Mouse (Mus musculus) forebrain, embryonic 13.5 days (tissue): ENCODE data around the gene Gtpbp3. TPM values are rescaled to one million over a fixed set of nuclear protein-coding genes. Genes with fewer than 3 reads are reported as not detected.
A peak's percentile ranks its signal among the peaks of the same experiment; 100 is the strongest.
"Not testable (repeated sequence)": the region's sequence is repeated elsewhere in the genome, so short reads cannot be mapped to it uniquely, and the experiment has no call there.

Experiments
- ATAC-seq: fragments of 200-750 bp; cut with Nextera tagmentation; 2 replicates; pipeline ENCODE4 v1.8.0; 2017
- H3K27ac ChIP-seq: fragments of 300-500 bp; sonication (generic); 2 replicates; pipeline ENCODE4 v1.5.1; 2015; ENCODE audit warnings: inconsistent platforms, mild to moderate bottlenecking, moderate library complexity
- H3K27me3 ChIP-seq: fragments of 300-500 bp; sonication (generic); 2 replicates; pipeline ENCODE4 v1.6.1; 2015; ENCODE audit warnings: mild to moderate bottlenecking, inconsistent platforms
- H3K36me3 ChIP-seq: fragments of 300-500 bp; sonication (generic); 2 replicates; pipeline ENCODE4 v1.6.1; 2015; ENCODE audit warnings: mild to moderate bottlenecking, inconsistent platforms; ENCODE audit not compliant: poor library complexity, severe bottlenecking
- H3K4me1 ChIP-seq: fragments of 300-500 bp; sonication (generic); 2 replicates; pipeline ENCODE4 v1.6.1; 2015; ENCODE audit warnings: inconsistent platforms
- H3K4me2 ChIP-seq: fragments of 300-500 bp; sonication (generic); 2 replicates; pipeline ENCODE4 v1.6.1; 2015; ENCODE audit warnings: inconsistent platforms, mild to moderate bottlenecking, moderate library complexity
- H3K4me3 ChIP-seq: fragments of 300-500 bp; sonication (generic); 2 replicates; pipeline ENCODE4 v1.5.1; 2015; ENCODE audit warnings: mild to moderate bottlenecking, inconsistent platforms
- H3K9ac ChIP-seq: fragments of 300-500 bp; sonication (generic); 2 replicates; pipeline ENCODE4 v1.6.1; 2015; ENCODE audit warnings: mild to moderate bottlenecking, inconsistent platforms
- H3K9me3 ChIP-seq: fragments of 300-500 bp; sonication (generic); replicated peaks from 2 replicates; pipeline ENCODE4 v1.6.1; 2016; ENCODE audit warnings: inconsistent platforms
- WGBS: fragments of 180-500 bp; shearing (Covaris S2); methylation state at CpG from one replicate; pipeline ENCODE4 v1.1.7; 2015; 5-methylcytosine and 5-hydroxymethylcytosine counted together
- polyA plus RNA-seq: library from polyadenylated mRNA; unstranded; fragments of >200 nt; fragmentation: Nextera tagmentation; extraction: Ambion mirVana; gene quantifications from 2 replicates; pipeline ENCODE4 v1.2.1, GENCODE M21; 2015

Gene Gtpbp3
- polyA plus RNA-seq, 1 experiment from 2014 or later: 13.4 TPM

DNA sequence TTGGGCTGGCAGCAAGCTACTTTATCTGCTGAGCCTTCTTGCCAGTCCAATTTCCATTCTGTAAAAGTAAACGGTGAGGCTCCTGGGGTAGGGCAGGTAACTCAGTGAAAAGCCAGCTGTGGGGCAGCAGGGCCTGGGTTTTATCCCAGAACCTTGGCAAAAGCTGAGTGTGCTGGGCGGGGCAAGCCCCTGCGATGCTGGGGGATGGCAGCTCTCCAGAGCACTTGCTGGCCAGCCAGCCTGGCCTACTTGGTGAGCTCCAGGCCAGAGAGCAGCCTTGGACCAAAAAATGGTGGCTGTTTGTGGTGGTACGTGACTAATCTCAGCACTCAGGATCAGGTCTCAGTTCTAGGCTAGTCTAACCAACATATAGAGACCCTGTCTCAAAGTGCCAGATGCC lies 18.1 kb downstream of the Gtpbp3 start:
- 76% methylated on average over 4 of the region's 4 CpGs for WGBS
- H3K4me1 ChIP-seq: peaks cover 13% of the 10 kb centered on the region
- no peak overlapping the region for H3K4me2 ChIP-seq
- peaks cover 57% of the 10 kb centered on the region for H3K27me3 ChIP-seq
- H3K4me3 ChIP-seq: no peak overlapping the region
- ATAC-seq: no peak
- no peak overlapping the region for H3K9ac ChIP-seq
- no peak overlapping the region for H3K27ac ChIP-seq
- no peaks in the 10 kb centered on the region for H3K9me3 ChIP-seq
- no peaks in the 10 kb centered on the region for H3K36me3 ChIP-seq

GRCm38 (mm10) chr8:71507589-71508104 lies 19.7 kb downstream of the Gtpbp3 start:
- ATAC-seq: peak; percentile 88
- H3K4me2 ChIP-seq: peak overlapping the region; percentile 65
- peak overlapping the region; percentile 51 for H3K9ac ChIP-seq
- peaks cover 66% of the 10 kb centered on the region for H3K27me3 ChIP-seq
- under 1% methylated on average over 61 of the region's 61 CpGs for WGBS
- H3K27ac ChIP-seq: no peak overlapping the region
- peaks cover 13% of the 10 kb centered on the region for H3K4me1 ChIP-seq
- no peaks in the 10 kb centered on the region for H3K36me3 ChIP-seq
- H3K9me3 ChIP-seq: no peaks in the 10 kb centered on the region
- H3K4me3 ChIP-seq: peak overlapping the region; percentile 39

GRCm38 (mm10) chr8:71509316-71509715 lies 21.4 kb downstream of the Gtpbp3 start:
- no peak for ATAC-seq
- 70% methylated on average over 2 of the region's 2 CpGs for WGBS

DNA sequence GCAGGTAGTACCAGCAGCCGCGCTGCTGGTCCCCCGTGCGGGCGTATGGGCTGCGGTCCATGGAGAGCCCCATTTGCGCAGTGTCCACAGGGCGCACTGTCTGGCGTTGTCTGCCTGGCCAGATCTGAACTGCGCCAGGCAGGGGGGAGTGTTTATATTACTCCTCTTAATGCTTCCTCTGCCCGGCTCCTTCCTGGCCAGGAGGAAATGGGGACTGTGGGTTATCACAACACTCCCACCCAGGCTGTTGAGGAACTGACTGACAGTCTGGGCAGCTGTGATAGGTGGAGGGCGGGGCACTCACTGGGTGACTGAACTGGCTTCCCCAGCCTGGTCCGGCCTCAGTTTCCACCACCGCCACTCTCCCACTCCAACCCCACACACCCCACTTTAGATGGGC lies 23.7 kb downstream of the Gtpbp3 start, which contains the start of gene Plvap:
TSS of gene Plvap (minus strand) at position 109 of the 400 bp plus-strand sequence.
- no peaks in the 10 kb centered on the region for H3K36me3 ChIP-seq
- no peak within 1 kb of the TSS for H3K9ac ChIP-seq
- H3K4me2 ChIP-seq: no peak within 1 kb of the TSS
- no peaks in the 10 kb centered on the region for H3K9me3 ChIP-seq
- 80% methylated on average over 14 of the region's 14 CpGs for WGBS
- peaks cover 13% of the 10 kb centered on the region for H3K4me1 ChIP-seq
- ATAC-seq: no peak
- no peak within 1 kb of the TSS for H3K27ac ChIP-seq
- H3K27me3 ChIP-seq: peaks cover 51% of the 10 kb centered on the region
- H3K4me3 ChIP-seq: no peak within 1 kb of the TSS

More at GRCm38 (mm10) chr8:71509316-71509715, 21.4 kb downstream of the Gtpbp3 start:
- Histone ChIP-seq H3K4me2 (no peak overlapping the region), H3K9me3 (no peaks in the 10 kb centered on the region), H3K9ac (no peak overlapping the region), H3K4me1 (peaks cover 13% of the 10 kb centered on the region), H3K27ac (no peak overlapping the region), H3K4me3 (no peak overlapping the region), H3K36me3 (no peaks in the 10 kb centered on the region), H3K27me3 (peaks cover 66% of the 10 kb centered on the region)

GRCm38 (mm10) chr8:71513018-71513754 lies 25.3 kb downstream of the Gtpbp3 start:
- Histone ChIP-seq H3K4me2 (no peak overlapping the region), H3K4me3 (no peak overlapping the region), H3K36me3 (no peaks in the 10 kb centered on the region), H3K4me1 (peaks cover 2% of the 10 kb centered on the region; the same call in 1 of the 2 replicates), H3K9me3 (no peaks in the 10 kb centered on the region), H3K27ac (no peak overlapping the region), H3K27me3 (peaks cover 36% of the 10 kb centered on the region), H3K9ac (no peak overlapping the region)
- WGBS: 76% methylated on average over 14 of the region's 15 CpGs
- no peak for ATAC-seq

- Histone ChIP-seq H3K9me3 (no peaks in the 10 kb centered on the region), H3K27ac (no peak overlapping the region), H3K4me3 (no peak overlapping the region), H3K9ac (no peak overlapping the region), H3K4me2 (no peak overlapping the region), H3K36me3 (no peaks in the 10 kb centered on the region), H3K4me1 (no peaks in the 10 kb centered on the region), H3K27me3 (peaks cover 18% of the 10 kb centered on the region)
- ATAC-seq: no peak
- WGBS: 66% methylated on average over 5 of the region's 5 CpGs
Observed at GRCm38 (mm10) chr8:71515043-71515442, 27.1 kb downstream of the Gtpbp3 start.

DNA sequence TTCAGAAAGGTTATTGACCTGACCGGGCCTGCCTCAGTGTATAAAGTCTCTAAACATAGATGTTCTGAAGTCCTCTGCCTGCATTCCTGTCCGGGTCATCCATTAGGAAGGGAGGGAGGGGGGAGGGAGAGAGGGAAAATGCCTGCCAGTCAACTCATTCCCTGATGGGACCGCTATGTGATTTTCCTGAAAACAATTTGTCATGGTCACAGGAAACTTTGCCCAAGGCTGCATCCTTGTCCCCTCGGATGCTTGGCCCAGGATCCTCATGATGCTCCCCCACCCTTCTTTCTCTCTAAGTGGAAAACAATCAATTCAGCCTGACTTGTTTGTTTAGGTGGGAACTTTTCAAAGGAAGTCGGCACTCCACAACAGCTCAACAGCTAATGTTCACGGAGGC lies 28.9 kb downstream of the Gtpbp3 start:
- Histone ChIP-seq H3K9me3 (no peaks in the 10 kb centered on the region), H3K36me3 (no peaks in the 10 kb centered on the region), H3K27ac (no peak overlapping the region), H3K9ac (no peak overlapping the region), H3K27me3 (peaks cover 5% of the 10 kb centered on the region; the same call in 1 of the 2 replicates), H3K4me3 (no peak overlapping the region), H3K4me2 (no peak overlapping the region), H3K4me1 (no peaks in the 10 kb centered on the region)
- WGBS: 43% methylated on average over 6 of the region's 6 CpGs
- ATAC-seq: no peak

DNA sequence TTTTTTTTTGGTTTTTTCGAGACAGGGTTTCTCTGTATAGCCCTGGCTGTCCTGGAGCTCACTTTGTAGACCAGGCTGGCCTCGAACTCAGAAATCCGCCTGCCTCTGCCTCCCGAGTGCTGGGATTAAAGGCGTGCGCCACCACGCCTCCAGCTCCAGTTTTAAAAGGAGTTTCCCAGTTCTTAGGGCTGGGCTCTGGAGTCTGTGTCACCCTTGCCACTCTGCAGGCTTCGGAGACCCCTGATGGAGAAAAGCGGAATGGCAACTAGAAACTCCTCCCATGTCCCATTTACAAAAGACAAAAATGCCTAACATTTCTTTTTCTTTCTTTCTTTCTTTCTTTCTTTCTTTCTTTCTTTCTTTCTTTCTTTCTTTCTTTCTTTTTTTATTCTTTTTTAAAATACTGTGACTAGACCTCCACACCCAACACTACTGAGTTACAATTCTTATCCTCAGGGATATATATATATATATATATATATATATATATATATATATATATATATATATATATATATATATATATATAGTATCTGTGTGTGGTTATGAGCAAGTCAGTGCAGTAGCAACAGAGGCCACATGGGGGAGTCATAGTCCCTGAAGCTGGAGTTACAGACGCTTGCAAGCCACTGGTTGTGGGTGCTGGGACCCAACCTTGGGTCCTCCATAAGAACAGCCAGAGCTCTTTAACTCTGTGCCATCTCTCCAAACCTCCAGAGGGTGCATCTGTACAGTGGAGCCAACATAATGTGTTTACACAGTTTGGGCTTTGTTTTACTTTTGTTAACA lies 31.3 kb downstream of the Gtpbp3 start:
- not testable (repeated sequence) for H3K4me2 ChIP-seq, H3K27ac ChIP-seq, H3K36me3 ChIP-seq, H3K9ac ChIP-seq, H3K9me3 ChIP-seq, H3K4me3 ChIP-seq, H3K4me1 ChIP-seq
- peaks cover 24% of the 10 kb centered on the region for H3K27me3 ChIP-seq
- ATAC-seq: peak; percentile 44; the same call in 1 of the 2 replicates
- 39% methylated on average over 9 of the region's 10 CpGs for WGBS

DNA sequence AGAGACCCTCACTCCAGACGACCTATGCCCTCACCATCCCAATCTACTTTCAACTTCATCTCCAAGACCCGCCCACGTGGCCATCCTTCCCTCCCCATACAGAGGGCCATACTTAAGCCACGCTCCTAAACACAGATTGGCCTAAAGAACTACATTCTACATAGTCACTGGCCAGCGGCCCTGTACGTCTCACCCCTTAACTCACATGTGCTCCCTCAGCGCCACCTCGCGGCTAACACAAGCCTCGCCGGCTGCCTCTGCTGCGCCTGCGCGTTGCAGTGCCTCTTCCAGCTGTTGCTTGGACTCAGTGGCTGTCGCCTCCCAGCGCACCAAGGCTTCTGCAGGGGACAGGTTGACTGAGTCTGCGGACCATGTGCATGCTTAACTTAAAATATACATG lies 33.7 kb downstream of the Gtpbp3 start:
- no peak overlapping the region for H3K9ac ChIP-seq
- H3K36me3 ChIP-seq: no peaks in the 10 kb centered on the region
- peak; percentile 81 for ATAC-seq
- peaks cover 10% of the 10 kb centered on the region for H3K4me1 ChIP-seq
- no peak overlapping the region for H3K4me3 ChIP-seq
- H3K27ac ChIP-seq: no peak overlapping the region
- no peak overlapping the region for H3K4me2 ChIP-seq
- WGBS: 2% methylated on average over 17 of the region's 17 CpGs
- H3K27me3 ChIP-seq: peaks cover 48% of the 10 kb centered on the region
- no peaks in the 10 kb centered on the region for H3K9me3 ChIP-seq

DNA sequence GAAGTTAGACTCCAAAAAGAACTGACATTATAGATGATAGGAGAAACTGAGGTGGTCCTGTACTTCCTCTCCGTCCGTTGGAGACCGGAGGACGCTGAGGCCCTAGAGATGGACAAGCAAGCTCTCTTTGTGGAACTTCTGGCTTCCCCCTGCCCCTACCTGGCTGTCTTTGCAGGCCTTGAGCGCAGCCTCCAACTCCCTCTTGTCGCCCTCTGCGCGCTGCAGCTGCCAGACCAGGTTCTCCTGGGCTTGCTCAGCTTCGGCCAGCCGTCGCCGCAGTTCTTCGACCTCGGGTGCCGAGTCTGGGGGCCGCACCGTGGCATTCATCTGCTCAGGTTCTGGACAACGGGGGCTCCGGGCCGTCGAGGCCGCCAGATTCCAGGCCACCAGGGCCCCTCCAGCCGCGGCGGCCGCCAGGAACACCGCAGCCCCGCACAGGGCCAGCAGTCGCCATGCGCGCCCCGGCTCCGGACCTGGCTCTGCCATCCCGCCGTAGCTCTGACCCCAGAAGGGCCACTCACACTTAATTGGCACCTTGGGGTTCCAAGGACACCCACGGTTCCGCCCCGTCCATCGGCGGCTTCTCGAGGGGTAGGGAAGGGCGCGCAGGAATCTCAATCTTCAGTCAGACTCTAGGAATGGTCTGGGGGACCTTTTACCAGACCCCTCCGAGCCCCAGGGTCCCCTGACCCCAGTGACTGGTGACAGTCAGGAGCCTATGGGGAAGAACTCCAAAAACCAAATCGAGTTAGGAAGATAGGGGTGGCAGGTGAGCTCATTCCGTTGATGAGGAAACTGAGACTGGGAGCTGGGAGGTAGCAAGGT lies 37.5 kb downstream of the Gtpbp3 start, which contains the start of gene Ccdc194:
TSS of gene Ccdc194 (minus strand) at position 486 of the 825 bp plus-strand sequence.
- peaks cover 12% of the 10 kb centered on the region for H3K4me1 ChIP-seq
- peaks cover 65% of the 10 kb centered on the region for H3K27me3 ChIP-seq
- no peak for ATAC-seq
- no peak within 1 kb of the TSS; the same call in 1 of the 2 replicates for H3K4me2 ChIP-seq
- no peaks in the 10 kb centered on the region for H3K36me3 ChIP-seq
- no peak within 1 kb of the TSS for H3K27ac ChIP-seq
- 5% methylated on average over 46 of the region's 46 CpGs for WGBS
- peak within 1 kb of the TSS; percentile 43; the same call in 1 of the 2 replicates for H3K9ac ChIP-seq
- H3K9me3 ChIP-seq: no peaks in the 10 kb centered on the region
- 0 out of 2 replicates have a peak within 1 kb of the TSS, but pooled peaks have one; percentile 2 for H3K4me3 ChIP-seq

DNA sequence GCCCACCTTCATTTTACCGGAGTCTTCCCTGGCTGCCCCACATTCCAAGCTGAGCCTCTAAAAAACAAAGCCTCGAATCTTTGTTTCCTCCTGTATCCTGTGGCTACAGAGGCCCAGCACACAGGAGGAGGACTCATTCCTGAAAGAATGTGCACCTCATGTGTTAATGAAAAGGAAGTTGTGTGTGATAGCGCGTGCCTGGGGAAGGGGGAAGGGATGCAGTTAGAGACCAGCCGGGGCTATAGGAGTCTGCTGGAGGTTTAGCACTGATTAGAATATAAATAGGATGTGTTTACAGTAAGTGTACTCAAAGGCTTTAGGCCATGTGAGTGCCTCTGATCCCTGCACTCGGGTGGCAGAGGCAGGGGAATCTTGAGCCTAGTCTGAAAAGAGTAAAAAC lies 38.4 kb downstream of the Gtpbp3 start:
- H3K27me3 ChIP-seq: peaks cover 61% of the 10 kb centered on the region
- no peaks in the 10 kb centered on the region for H3K9me3 ChIP-seq
- peaks cover 12% of the 10 kb centered on the region for H3K4me1 ChIP-seq
- WGBS: under 1% methylated on average over 6 of the region's 6 CpGs
- no peak overlapping the region for H3K4me3 ChIP-seq
- no peaks in the 10 kb centered on the region for H3K36me3 ChIP-seq
- no peak for ATAC-seq
- peak overlapping the region; percentile 3; the same call in 1 of the 2 replicates for H3K9ac ChIP-seq
- H3K4me2 ChIP-seq: no peak overlapping the region
- H3K27ac ChIP-seq: no peak overlapping the region
